Mouse (Mus musculus): ENCODE data around the gene Gm6525.

DNA sequence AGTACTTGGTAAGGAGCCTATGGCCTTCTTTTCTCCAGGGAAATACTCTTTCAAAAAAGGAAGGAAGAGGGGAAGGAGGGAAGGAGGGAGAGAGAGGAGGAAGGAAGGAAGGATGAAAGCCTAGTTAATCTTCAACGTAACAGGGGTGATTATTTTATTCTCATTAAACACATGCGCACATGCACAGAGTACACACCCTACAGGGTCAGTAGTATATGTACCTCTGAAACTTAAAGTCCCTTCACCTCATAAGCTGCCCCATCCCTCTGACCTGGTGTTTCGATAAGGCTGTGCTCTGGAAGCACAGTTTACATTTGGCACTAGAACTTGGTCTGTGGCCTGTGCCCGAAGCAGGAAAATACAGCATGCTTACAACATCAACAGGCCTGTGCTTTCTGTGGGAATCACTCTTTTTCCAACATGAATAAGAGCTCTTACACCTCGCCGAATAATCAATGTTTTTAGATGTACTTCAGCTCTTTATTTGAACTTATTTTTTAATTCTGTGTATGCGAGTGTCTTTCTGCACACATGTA is 37.5 kb downstream of the Gm6525 start:
- TF ChIP-seq POLR2A (IDR thresholded peaks at IDR 0.05; ENCODE audit: extremely low read depth, insufficient read depth, low read length): no peak
- TF ChIP-seq CTCF (IDR thresholded peaks at IDR 0.05; ENCODE audit: extremely low read depth, insufficient read depth, low read length): no peak

Measured in cortical plate, adult 2 months (tissue).